Mouse (Mus musculus) stomach, embryonic 15.5 days (tissue): ENCODE measurements around the gene Ankrd31. TPM values are rescaled to one million over a fixed set of nuclear protein-coding genes. Genes with fewer than 3 reads are reported as not detected.
"Not testable (repeated sequence)": the region's sequence is repeated elsewhere in the genome, so short reads cannot be mapped to it uniquely, and the experiment has no call there.

Source experiments
- ATAC-seq: fragments of 200-750 bp; cut with Nextera tagmentation; 2 replicates; pipeline ENCODE4 v1.8.0; 2017; ENCODE audit warnings: low read depth, moderate number of reproducible peaks, moderate TSS enrichment; ENCODE audit not compliant: insufficient read depth, low FRiP score
- H3K27ac ChIP-seq: fragments of 300-500 bp; sonication (generic); 2 replicates; pipeline ENCODE4 v1.5.1; 2015; ENCODE audit warnings: mild to moderate bottlenecking, inconsistent platforms
- H3K27me3 ChIP-seq: fragments of 300-500 bp; sonication (generic); replicated peaks from 2 replicates; pipeline ENCODE4 v1.6.1; 2015; ENCODE audit warnings: inconsistent platforms
- H3K36me3 ChIP-seq: fragments of 300-500 bp; sonication (generic); 2 replicates; pipeline ENCODE4 v1.6.1; 2015; ENCODE audit warnings: inconsistent platforms
- H3K4me1 ChIP-seq: fragments of 300-500 bp; sonication (generic); 2 replicates; pipeline ENCODE4 v1.6.1; 2015; ENCODE audit warnings: inconsistent platforms
- H3K4me2 ChIP-seq: fragments of 300-500 bp; sonication (generic); 2 replicates; pipeline ENCODE4 v1.6.1; 2015; ENCODE audit warnings: mild to moderate bottlenecking, inconsistent platforms
- H3K4me3 ChIP-seq: fragments of 300-500 bp; sonication (generic); replicated peaks from 2 replicates; pipeline ENCODE4 v1.5.1; 2015; ENCODE audit warnings: inconsistent platforms
- H3K9ac ChIP-seq: fragments of 300-500 bp; sonication (generic); 2 replicates; pipeline ENCODE4 v1.6.1; 2015; ENCODE audit warnings: inconsistent platforms
- H3K9me3 ChIP-seq: fragments of 300-500 bp; sonication (generic); 2 replicates; pipeline ENCODE4 v1.6.1; 2016; ENCODE audit warnings: inconsistent platforms
- WGBS: fragments of 180-500 bp; shearing (Covaris S2); methylation state at CpG from one replicate; pipeline ENCODE4 v1.1.7; 2015; 5-methylcytosine and 5-hydroxymethylcytosine counted together
- polyA plus RNA-seq: library from polyadenylated mRNA; unstranded; fragments of >200 nt; fragmentation: Nextera tagmentation; extraction: Ambion mirVana; gene quantifications from 2 replicates; pipeline ENCODE4 v1.2.1, GENCODE M21; 2015

Gene Ankrd31
- polyA plus RNA-seq, 1 experiment from 2014 or later, result not detected

DNA sequence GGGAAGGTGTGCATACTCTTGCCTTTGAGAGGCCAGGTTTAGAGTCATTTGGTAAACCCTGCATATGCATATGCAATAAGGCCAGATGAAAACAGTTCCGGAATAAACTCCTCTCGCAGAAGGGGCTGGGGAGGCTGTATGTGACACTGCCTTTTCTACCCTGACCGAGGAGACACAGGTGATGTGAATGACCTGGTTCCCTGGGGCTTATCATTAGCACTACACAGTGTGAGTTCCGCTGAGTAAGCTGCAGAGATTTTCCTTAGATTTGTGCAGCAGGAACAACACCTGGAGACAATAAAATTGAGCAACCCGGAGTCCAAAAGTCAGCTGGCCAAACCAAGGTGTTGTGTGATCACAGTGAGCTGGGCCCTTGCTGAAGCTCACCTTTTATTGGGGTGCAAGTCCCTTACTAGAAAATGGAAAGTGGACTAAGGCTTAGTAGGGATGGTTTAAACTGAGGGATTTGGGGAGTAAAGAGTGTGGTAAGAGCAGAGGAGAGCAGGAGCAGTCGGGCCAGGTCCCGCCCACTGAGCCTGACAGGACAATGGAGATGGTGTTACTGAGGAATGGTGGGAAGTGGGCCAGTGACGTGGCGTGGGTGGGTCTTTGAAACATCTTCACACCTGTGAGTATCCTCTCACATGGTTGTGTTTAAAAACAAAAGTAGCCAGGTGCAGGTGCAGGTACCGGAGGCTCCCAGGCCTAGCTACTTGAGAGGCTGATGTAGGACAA is 178.1 kb downstream of the Ankrd31 start:
- Histone ChIP-seq H3K27ac (no peak overlapping the region), H3K4me3 (peak overlapping the region; percentile 66; the same call in 1 of the 2 replicates), H3K9me3 (no peaks in the 10 kb centered on the region), H3K9ac (no peak overlapping the region), H3K4me1 (0 out of 2 replicates have a peak, but pooled peaks cover 9% of the 10 kb centered on the region), H3K36me3 (no peaks in the 10 kb centered on the region), H3K4me2 (peak overlapping the region; percentile 96; the same call in 1 of the 2 replicates), H3K27me3 (peaks cover 10% of the 10 kb centered on the region)
- no peak for ATAC-seq
- 52% methylated on average over 10 of the region's 10 CpGs for WGBS

DNA sequence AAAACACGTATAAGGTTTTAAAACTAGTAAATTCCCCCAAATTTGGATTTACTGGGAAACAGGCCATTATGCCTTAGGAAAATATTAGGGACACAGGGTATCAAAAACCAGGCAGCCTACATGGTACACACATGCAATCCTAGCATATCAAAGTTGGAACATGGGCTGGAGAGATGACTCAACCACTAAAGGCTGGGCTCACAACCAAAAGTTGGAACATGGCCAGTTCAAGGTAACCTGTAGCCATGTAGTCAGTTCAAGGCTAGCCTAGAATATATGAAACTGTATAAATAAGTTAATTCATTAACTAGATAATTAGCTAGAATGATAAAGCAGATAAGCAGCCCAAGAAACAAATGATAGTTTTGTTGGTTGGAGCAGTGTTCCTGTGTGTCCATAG is 179.7 kb downstream of the Ankrd31 start:
- WGBS, result 90% methylated on average over 1 of the region's 1 CpGs
- 0 out of 2 replicates have a peak, but pooled peaks cover 9% of the 10 kb centered on the region for H3K4me1 ChIP-seq
- H3K36me3 ChIP-seq, result no peaks in the 10 kb centered on the region
- H3K27ac ChIP-seq, result no peak overlapping the region
- no peaks in the 10 kb centered on the region for H3K9me3 ChIP-seq
- H3K27me3 ChIP-seq, result peaks cover 10% of the 10 kb centered on the region
- H3K9ac ChIP-seq, result no peak overlapping the region
- no peak for ATAC-seq
- no peak overlapping the region for H3K4me2 ChIP-seq
- H3K4me3 ChIP-seq, result no peak overlapping the region

DNA sequence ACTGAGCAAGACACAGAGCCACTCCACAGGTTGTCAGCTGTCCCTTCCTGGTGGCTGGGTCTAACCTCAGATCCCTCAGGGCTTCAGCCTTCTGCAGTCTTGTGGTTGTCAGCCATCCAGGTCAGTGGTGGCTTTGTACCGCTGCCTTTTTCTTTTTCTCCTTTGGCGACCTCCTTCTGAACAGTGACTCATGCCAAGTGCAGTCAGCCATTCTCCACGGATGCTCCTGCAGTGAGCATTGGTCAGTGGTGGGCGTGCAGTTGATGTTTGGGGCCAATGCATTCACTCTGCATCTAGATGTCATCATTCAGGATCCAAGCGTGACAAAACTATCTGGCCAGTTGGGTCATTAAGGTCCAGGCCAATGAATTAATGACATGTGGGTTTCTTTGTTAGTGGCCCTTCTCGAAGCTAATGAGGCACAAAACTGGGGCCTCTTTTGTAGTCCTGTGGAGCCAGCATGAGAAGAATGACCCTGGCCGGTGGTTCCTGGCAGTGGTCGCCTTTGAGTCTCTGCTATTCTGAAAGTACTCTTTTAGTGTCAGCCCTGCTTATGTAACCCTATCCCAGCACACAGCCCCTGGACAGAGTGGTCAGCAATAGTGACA is 180.5 kb downstream of the Ankrd31 start:
- no peak for ATAC-seq
- 0 out of 2 replicates have a peak, but pooled peaks cover 9% of the 10 kb centered on the region for H3K4me1 ChIP-seq
- no peak overlapping the region for H3K4me3 ChIP-seq
- H3K27ac ChIP-seq, result no peak overlapping the region
- peaks cover 10% of the 10 kb centered on the region for H3K27me3 ChIP-seq
- 75% methylated on average over 8 of the region's 8 CpGs for whole genome bisulfite sequencing
- no peaks in the 10 kb centered on the region for H3K9me3 ChIP-seq
- no peak overlapping the region for H3K9ac ChIP-seq
- H3K4me2 ChIP-seq, result no peak overlapping the region
- no peaks in the 10 kb centered on the region for H3K36me3 ChIP-seq

DNA sequence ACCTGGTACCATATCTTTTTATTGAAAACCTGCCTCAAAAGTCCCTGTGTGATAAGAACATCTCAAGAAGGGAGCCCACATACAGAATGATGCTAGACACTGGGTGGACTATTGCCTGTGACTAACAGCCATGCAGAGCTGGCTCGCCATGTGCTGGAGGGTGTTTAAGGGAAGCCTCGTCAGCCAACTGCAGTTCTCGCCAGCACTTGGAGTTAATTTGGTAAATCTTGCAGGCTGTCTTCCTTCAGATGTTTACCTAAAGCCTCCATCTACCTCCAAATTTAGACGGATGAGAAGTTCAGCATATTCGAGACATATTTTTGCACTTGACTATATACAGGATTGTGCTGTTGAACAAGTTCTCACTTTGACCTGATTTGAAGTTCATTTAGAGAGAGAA is 184.7 kb downstream of the Ankrd31 start:
- Histone ChIP-seq H3K4me2 (no peak overlapping the region), H3K9ac (no peak overlapping the region), H3K36me3 (no peaks in the 10 kb centered on the region), H3K9me3 (no peaks in the 10 kb centered on the region), H3K4me3 (no peak overlapping the region), H3K27ac (no peak overlapping the region), H3K4me1 (no peaks in the 10 kb centered on the region), H3K27me3 (no peaks in the 10 kb centered on the region)
- no peak for ATAC-seq
- 72% methylated on average over 5 of the region's 5 CpGs for WGBS

- no peak for ATAC-seq
- Histone ChIP-seq H3K9ac (no peak overlapping the region), H3K36me3 (no peaks in the 10 kb centered on the region), H3K4me1 (no peaks in the 10 kb centered on the region), H3K4me3 (no peak overlapping the region), H3K9me3 (no peaks in the 10 kb centered on the region), H3K27ac (no peak overlapping the region), H3K4me2 (no peak overlapping the region), H3K27me3 (no peaks in the 10 kb centered on the region)
- WGBS, result 56% methylated on average over 8 of the region's 8 CpGs
Measured at GRCm38 (mm10) chr13:96933367-96933766, 185.3 kb downstream of the Ankrd31 start.

GRCm38 (mm10) chr13:96936173-96936777 is 188.2 kb downstream of the Ankrd31 start:
- no peak for ATAC-seq
- Histone ChIP-seq H3K27ac (no peak overlapping the region), H3K4me3 (no peak overlapping the region)

DNA sequence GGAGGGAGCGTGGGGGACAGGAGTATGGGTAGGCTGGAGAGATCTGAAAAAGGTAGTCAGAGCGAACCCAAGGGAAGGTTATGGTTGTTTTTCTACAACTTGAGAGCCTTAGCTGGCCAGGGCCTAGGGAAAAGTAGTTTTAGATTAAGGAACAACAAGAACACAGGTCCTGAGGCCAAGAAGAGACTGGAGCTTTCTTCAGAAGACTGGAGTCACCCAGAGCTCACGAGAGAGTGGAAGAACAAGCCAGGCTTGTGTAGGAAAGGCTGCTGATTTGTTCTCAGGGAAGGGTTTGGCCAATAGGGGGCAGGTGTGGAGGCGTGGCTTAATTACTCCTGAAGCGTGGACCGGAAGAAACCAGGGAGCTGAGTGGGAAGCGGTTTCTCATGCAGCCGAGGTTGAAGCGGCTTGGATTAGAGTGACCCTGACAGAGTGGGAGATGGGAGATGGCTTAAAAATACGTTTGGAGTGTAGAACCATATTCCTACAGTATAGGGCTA is 189.0 kb downstream of the Ankrd31 start:
- no peak for ATAC-seq
- H3K4me1 ChIP-seq, result no peaks in the 10 kb centered on the region
- no peaks in the 10 kb centered on the region for H3K36me3 ChIP-seq
- no peak overlapping the region for H3K4me3 ChIP-seq
- WGBS, result 73% methylated on average over 10 of the region's 10 CpGs
- H3K9ac ChIP-seq, result no peak overlapping the region
- no peak overlapping the region for H3K27ac ChIP-seq
- no peak overlapping the region for H3K4me2 ChIP-seq
- H3K9me3 ChIP-seq, result no peaks in the 10 kb centered on the region
- H3K27me3 ChIP-seq, result no peaks in the 10 kb centered on the region

More at GRCm38 (mm10) chr13:96936173-96936777, 188.2 kb downstream of the Ankrd31 start:
- no peaks in the 10 kb centered on the region for H3K9me3 ChIP-seq
- 48% methylated on average over 6 of the region's 6 CpGs for WGBS
- H3K27me3 ChIP-seq, result no peaks in the 10 kb centered on the region
- H3K36me3 ChIP-seq, result no peaks in the 10 kb centered on the region
- no peaks in the 10 kb centered on the region for H3K4me1 ChIP-seq
- H3K9ac ChIP-seq, result no peak overlapping the region
- H3K4me2 ChIP-seq, result no peak overlapping the region

- H3K36me3 ChIP-seq, result no peaks in the 10 kb centered on the region
- ATAC-seq, result no peak
- H3K9ac ChIP-seq, result no peak overlapping the region
- WGBS, result 73% methylated on average over 10 of the region's 10 CpGs
- no peak overlapping the region for H3K27ac ChIP-seq
- no peak overlapping the region for H3K4me2 ChIP-seq
- H3K4me1 ChIP-seq, result no peaks in the 10 kb centered on the region
- H3K4me3 ChIP-seq, result no peak overlapping the region
- no peaks in the 10 kb centered on the region for H3K9me3 ChIP-seq
- H3K27me3 ChIP-seq, result no peaks in the 10 kb centered on the region
Measured at GRCm38 (mm10) chr13:96939680-96940079, 191.6 kb downstream of the Ankrd31 start.

DNA sequence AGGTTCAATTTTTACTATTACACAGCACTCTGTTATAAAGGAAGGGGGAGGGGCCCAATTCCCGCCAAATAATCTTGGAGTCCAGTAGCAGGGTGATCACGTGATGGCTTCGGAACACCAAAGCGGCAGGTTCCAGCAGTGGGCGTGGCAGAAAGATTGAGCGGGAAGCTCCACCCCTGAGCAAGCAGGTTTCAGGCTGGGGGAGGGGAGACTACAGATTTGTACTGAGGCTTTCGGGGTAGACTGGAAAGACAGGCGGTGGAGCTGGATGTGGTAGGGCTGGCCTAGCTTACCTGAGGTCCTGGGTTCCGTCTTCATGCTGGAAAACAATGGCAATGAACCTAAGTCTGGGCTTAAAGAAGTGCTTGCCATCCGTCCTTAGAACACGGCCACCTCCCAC is 193.4 kb downstream of the Ankrd31 start:
- H3K36me3 ChIP-seq, H3K9ac ChIP-seq, H3K4me3 ChIP-seq, H3K9me3 ChIP-seq, H3K4me1 ChIP-seq, H3K27ac ChIP-seq, H3K4me2 ChIP-seq, ATAC-seq, H3K27me3 ChIP-seq: not testable (repeated sequence)
- 84% methylated on average over 11 of the region's 11 CpGs for WGBS

DNA sequence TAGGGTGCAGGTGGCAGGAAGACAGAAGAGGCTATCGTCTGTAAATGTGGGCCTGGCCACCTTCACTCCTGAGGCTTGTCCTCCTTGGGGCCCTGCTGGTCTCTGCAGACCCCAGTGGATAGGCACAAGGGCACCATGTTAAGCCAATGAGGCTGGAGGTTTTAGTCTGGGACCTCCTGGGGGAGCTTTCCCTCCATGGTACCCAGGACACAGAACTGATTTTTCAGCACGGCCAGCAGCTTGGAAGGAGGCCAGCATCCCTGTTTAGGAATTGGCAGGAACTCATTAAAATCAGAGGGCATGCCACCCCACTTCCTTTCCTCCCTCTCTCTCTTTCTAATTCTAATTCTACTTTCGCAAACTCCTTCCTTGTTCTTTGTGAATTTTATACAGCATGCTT is 195.5 kb downstream of the Ankrd31 start:
- no peak for ATAC-seq

DNA sequence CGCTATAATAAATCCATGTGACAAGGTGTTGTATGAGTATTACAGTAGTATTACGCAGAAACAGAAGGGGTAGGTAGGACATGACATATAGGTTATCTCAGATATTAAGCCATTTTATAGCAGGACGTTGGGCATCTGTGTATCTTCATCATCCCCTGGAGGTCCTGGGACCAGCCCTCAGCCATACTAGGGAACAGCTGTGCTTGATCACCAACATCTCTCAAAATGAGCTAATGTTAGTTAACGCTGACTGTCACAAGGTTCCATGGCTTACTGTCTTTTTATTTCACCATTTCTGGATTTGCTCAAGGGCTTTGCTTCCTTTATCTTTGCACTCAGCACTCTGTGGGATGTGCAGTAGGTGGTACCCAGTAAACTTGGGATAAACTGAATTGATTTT is 197.7 kb downstream of the Ankrd31 start:
- WGBS, result 73% methylated on average over 4 of the region's 4 CpGs
- H3K4me1 ChIP-seq, result no peaks in the 10 kb centered on the region
- ATAC-seq, result no peak
- no peaks in the 10 kb centered on the region for H3K9me3 ChIP-seq
- H3K4me2 ChIP-seq, result no peak overlapping the region
- H3K27ac ChIP-seq, result no peak overlapping the region
- H3K9ac ChIP-seq, result no peak overlapping the region
- H3K36me3 ChIP-seq, result peaks cover 2% of the 10 kb centered on the region; the same call in 1 of the 2 replicates
- no peaks in the 10 kb centered on the region for H3K27me3 ChIP-seq
- no peak overlapping the region for H3K4me3 ChIP-seq

More for the DNA sequence above, 195.5 kb downstream of the Ankrd31 start:
- Histone ChIP-seq H3K4me3 (no peak overlapping the region), H3K4me1 (no peaks in the 10 kb centered on the region), H3K9me3 (no peaks in the 10 kb centered on the region), H3K4me2 (no peak overlapping the region), H3K27ac (no peak overlapping the region), H3K36me3 (no peaks in the 10 kb centered on the region), H3K9ac (no peak overlapping the region), H3K27me3 (no peaks in the 10 kb centered on the region)
- WGBS, result 45% methylated on average over 3 of the region's 3 CpGs

GRCm38 (mm10) chr13:96947722-96948121 is 199.7 kb downstream of the Ankrd31 start:
- H3K27me3 ChIP-seq, result no peaks in the 10 kb centered on the region
- ATAC-seq, result no peak
- H3K4me2 ChIP-seq, result no peak overlapping the region
- no peak overlapping the region for H3K4me3 ChIP-seq
- no peak overlapping the region for H3K9ac ChIP-seq
- H3K9me3 ChIP-seq, result no peaks in the 10 kb centered on the region
- H3K27ac ChIP-seq, result no peak overlapping the region
- H3K4me1 ChIP-seq, result no peaks in the 10 kb centered on the region
- H3K36me3 ChIP-seq, result peaks cover 2% of the 10 kb centered on the region; the same call in 1 of the 2 replicates
- WGBS, result 81% methylated on average over 7 of the region's 7 CpGs
